Mouse (Mus musculus) lung, postnatal 0 days (tissue): Measurements from ENCODE around the gene Mtfp1.

Experiments
- CTCF ChIP-seq: IDR thresholded peaks from 2 replicates; pipeline ENCODE4 v1.5.1; 2016; ENCODE audit warnings: antibody characterized with exemption, mild to moderate bottlenecking
- EP300 ChIP-seq: IDR thresholded peaks from 2 replicates; pipeline ENCODE4 v1.6.1; 2016; ENCODE audit warnings: antibody characterized with exemption, mild to moderate bottlenecking, control low read depth

DNA sequence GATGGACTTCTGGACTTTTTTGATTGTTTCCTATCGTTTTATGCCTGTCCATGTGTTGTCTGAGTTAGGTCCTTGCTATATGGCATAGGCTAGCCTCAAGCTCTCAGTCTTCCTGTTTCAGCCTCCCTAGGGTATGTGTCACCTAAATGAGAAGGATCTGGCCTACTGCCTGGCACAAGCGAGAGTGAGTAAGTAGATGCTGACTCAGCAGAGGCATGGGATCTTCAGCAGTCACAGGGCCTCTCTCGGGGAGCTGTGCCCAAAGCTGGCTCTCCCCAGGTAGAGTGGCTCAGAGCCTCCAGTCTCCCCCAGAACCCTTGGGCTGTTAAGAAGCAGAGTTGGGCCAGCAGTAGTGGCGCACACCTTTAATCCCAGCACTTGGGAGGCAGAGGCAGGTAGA, 47.1 kb upstream of the Mtfp1 start:
- TF ChIP-seq CTCF, result no peak
- no peak for TF ChIP-seq EP300
